Mouse (Mus musculus) heart, embryonic 11.5 days (tissue): ENCODE results near the gene Gm20388. TPM values are rescaled to one million over a fixed set of nuclear protein-coding genes. Genes with fewer than 3 reads are reported as not detected.

Experiments
- ATAC-seq: fragments of 200-750 bp; cut with Nextera tagmentation; replicated peaks from 2 replicates; pipeline ENCODE4 v1.8.0; 2017; ENCODE audit warnings: moderate library complexity; ENCODE audit not compliant: insufficient number of reproducible peaks, low FRiP score, low TSS enrichment
- H3K27ac ChIP-seq: fragments of 300-500 bp; sonication (generic); 2 replicates; pipeline ENCODE4 v1.5.1; 2014; ENCODE audit warnings: mild to moderate bottlenecking, low read depth, low read length
- H3K27me3 ChIP-seq: fragments of 300-500 bp; sonication (generic); 2 replicates; pipeline ENCODE4 v1.6.1; 2014; ENCODE audit warnings: mild to moderate bottlenecking, low read length, mixed read lengths; ENCODE audit not compliant: control insufficient read depth, insufficient read depth
- H3K36me3 ChIP-seq: fragments of 300-500 bp; sonication (generic); 2 replicates; pipeline ENCODE4 v1.6.1; 2014; ENCODE audit warnings: mild to moderate bottlenecking, low read length, moderate library complexity, mixed read lengths; ENCODE audit not compliant: control insufficient read depth, insufficient read depth
- H3K4me1 ChIP-seq: fragments of 300-500 bp; sonication (generic); 2 replicates; pipeline ENCODE4 v1.6.1; 2014; ENCODE audit warnings: low read length; ENCODE audit not compliant: control insufficient read depth, insufficient read depth
- H3K4me2 ChIP-seq: fragments of 300-500 bp; sonication (generic); 2 replicates; pipeline ENCODE4 v1.6.1; 2014; ENCODE audit warnings: mild to moderate bottlenecking, moderate library complexity
- H3K4me3 ChIP-seq: fragments of 300-500 bp; sonication (generic); 2 replicates; pipeline ENCODE4 v1.5.1; 2014; ENCODE audit warnings: low read depth, low read length
- H3K9ac ChIP-seq: fragments of 300-500 bp; sonication (generic); 2 replicates; pipeline ENCODE4 v1.6.1; 2014; ENCODE audit warnings: mild to moderate bottlenecking, low read depth, low read length, moderate library complexity
- H3K9me3 ChIP-seq: fragments of 300-500 bp; sonication (generic); replicated peaks from 2 replicates; pipeline ENCODE4 v1.6.1; 2016; ENCODE audit warnings: low read length; ENCODE audit not compliant: control insufficient read depth
- WGBS: fragments of 180-500 bp; shearing (Covaris S2); extraction: QIAGEN DNeasy Blood & Tissue Kit; methylation state at CpG from one replicate; pipeline ENCODE4 v1.1.7; 2014; ENCODE audit not compliant: insufficient replicate concordance; 5-methylcytosine and 5-hydroxymethylcytosine counted together
- polyA plus RNA-seq: library from polyadenylated mRNA; unstranded; fragments of >200 nt; fragmentation: Nextera tagmentation; extraction: Ambion mirVana; gene quantifications from 2 replicates; pipeline ENCODE4 v1.2.1, GENCODE M21; 2014

Gm20388 gene
- polyA plus RNA-seq, 1 experiment from 2014 or later: 6.4 TPM

- Histone ChIP-seq H3K4me2 (no peak overlapping the region), H3K4me1 (peaks cover 2% of the 10 kb centered on the region; the same call in 1 of the 2 replicates), H3K9me3 (no peaks in the 10 kb centered on the region), H3K36me3 (no peaks in the 10 kb centered on the region), H3K4me3 (no peak overlapping the region), H3K9ac (no peak overlapping the region), H3K27me3 (no peaks in the 10 kb centered on the region), H3K27ac (no peak overlapping the region)
- 80% methylated on average over 7 of the region's 7 CpGs for WGBS
- no peak for ATAC-seq
These were observed 3120.8 kb downstream of the Gm20388 start for GRCm38 (mm10) chr8:123031321-123031978.

GRCm38 (mm10) chr8:123032730-123033129, 3122.1 kb downstream of the Gm20388 start:
- Histone ChIP-seq H3K27ac (no peak overlapping the region), H3K4me1 (peaks cover 11% of the 10 kb centered on the region; the same call in 1 of the 2 replicates), H3K9ac (no peak overlapping the region), H3K27me3 (no peaks in the 10 kb centered on the region), H3K9me3 (no peaks in the 10 kb centered on the region), H3K4me2 (no peak overlapping the region), H3K36me3 (no peaks in the 10 kb centered on the region), H3K4me3 (no peak overlapping the region)
- ATAC-seq: no peak

GRCm38 (mm10) chr8:123033431-123033830, 3122.8 kb downstream of the Gm20388 start:
- H3K36me3 ChIP-seq: no peaks in the 10 kb centered on the region
- no peak overlapping the region for H3K4me2 ChIP-seq
- ATAC-seq: no peak
- H3K27me3 ChIP-seq: no peaks in the 10 kb centered on the region
- H3K9me3 ChIP-seq: no peaks in the 10 kb centered on the region
- H3K4me1 ChIP-seq: peaks cover 13% of the 10 kb centered on the region
- no peak overlapping the region for H3K9ac ChIP-seq
- H3K4me3 ChIP-seq: no peak overlapping the region
- H3K27ac ChIP-seq: no peak overlapping the region

- ATAC-seq: no peak
- WGBS: 72% methylated on average over 6 of the region's 6 CpGs
- Histone ChIP-seq H3K27me3 (no peaks in the 10 kb centered on the region), H3K36me3 (no peaks in the 10 kb centered on the region), H3K9me3 (no peaks in the 10 kb centered on the region), H3K4me2 (no peak overlapping the region), H3K4me1 (peaks cover 15% of the 10 kb centered on the region), H3K27ac (0 out of 2 replicates have a peak overlapping the region, but pooled peaks have one; percentile 2), H3K4me3 (no peak overlapping the region), H3K9ac (no peak overlapping the region)
These were observed 3123.5 kb downstream of the Gm20388 start for GRCm38 (mm10) chr8:123034171-123034570.

GRCm38 (mm10) chr8:123036956-123037355, 3126.3 kb downstream of the Gm20388 start:
- Histone ChIP-seq H3K4me3 (no peak overlapping the region), H3K4me1 (peaks cover 30% of the 10 kb centered on the region), H3K36me3 (no peaks in the 10 kb centered on the region), H3K4me2 (no peak overlapping the region), H3K27ac (no peak overlapping the region; the same call in 1 of the 2 replicates), H3K9me3 (no peaks in the 10 kb centered on the region), H3K27me3 (no peaks in the 10 kb centered on the region), H3K9ac (no peak overlapping the region)
- ATAC-seq: no peak; the same call in 1 of the 2 replicates
- WGBS: 51% methylated on average over 3 of the region's 3 CpGs

- Histone ChIP-seq H3K4me2 (no peak overlapping the region), H3K4me1 (peaks cover 30% of the 10 kb centered on the region), H3K27me3 (no peaks in the 10 kb centered on the region), H3K36me3 (no peaks in the 10 kb centered on the region), H3K27ac (no peak overlapping the region; the same call in 1 of the 2 replicates), H3K9me3 (no peaks in the 10 kb centered on the region), H3K4me3 (no peak overlapping the region), H3K9ac (no peak overlapping the region)
- no peak for ATAC-seq
- 78% methylated on average over 11 of the region's 11 CpGs for WGBS
These were observed 3126.8 kb downstream of the Gm20388 start for GRCm38 (mm10) chr8:123037487-123037886.

- WGBS: 35% methylated on average over 2 of the region's 2 CpGs
- H3K27me3 ChIP-seq: no peaks in the 10 kb centered on the region
- H3K9ac ChIP-seq: no peak overlapping the region
- no peak for ATAC-seq
- H3K4me2 ChIP-seq: no peak overlapping the region
- H3K4me1 ChIP-seq: peaks cover 30% of the 10 kb centered on the region
- H3K4me3 ChIP-seq: no peak overlapping the region
- no peaks in the 10 kb centered on the region for H3K9me3 ChIP-seq
- H3K36me3 ChIP-seq: no peaks in the 10 kb centered on the region
- no peak overlapping the region for H3K27ac ChIP-seq
These were observed 3127.7 kb downstream of the Gm20388 start for GRCm38 (mm10) chr8:123038351-123038750.

GRCm38 (mm10) chr8:123039376-123040109, 3128.9 kb downstream of the Gm20388 start:
- peak overlapping the region; percentile 5; the same call in 1 of the 2 replicates for H3K4me3 ChIP-seq
- H3K9ac ChIP-seq: no peak overlapping the region
- no peak for ATAC-seq
- H3K36me3 ChIP-seq: no peaks in the 10 kb centered on the region
- no peaks in the 10 kb centered on the region for H3K9me3 ChIP-seq
- H3K27ac ChIP-seq: no peak overlapping the region
- 80% methylated on average over 11 of the region's 11 CpGs for WGBS
- no peaks in the 10 kb centered on the region for H3K27me3 ChIP-seq
- peak overlapping the region; percentile 90 for H3K4me2 ChIP-seq
- peaks cover 32% of the 10 kb centered on the region for H3K4me1 ChIP-seq
